Mouse (Mus musculus) kidney, embryonic 15.5 days (tissue): ENCODE data around the gene Lrrc8c. TPM values are rescaled to one million over a fixed set of nuclear protein-coding genes. Genes with fewer than 3 reads are reported as not detected.
A peak's percentile ranks its signal among the peaks of the same experiment; 100 is the strongest.

Experiments used
- ATAC-seq: fragments of 200-750 bp; cut with Nextera tagmentation; replicated peaks from 2 replicates; pipeline ENCODE4 v1.8.0; 2017; ENCODE audit warnings: moderate TSS enrichment; ENCODE audit not compliant: low FRiP score
- H3K27ac ChIP-seq: fragments of 300-500 bp; sonication (generic); 2 replicates; pipeline ENCODE4 v1.5.1; 2015; ENCODE audit warnings: mild to moderate bottlenecking, inconsistent platforms
- H3K27me3 ChIP-seq: fragments of 300-500 bp; sonication (generic); 2 replicates; pipeline ENCODE4 v1.6.1; 2015; ENCODE audit warnings: inconsistent platforms
- H3K36me3 ChIP-seq: fragments of 300-500 bp; sonication (generic); 2 replicates; pipeline ENCODE4 v1.6.1; 2015; ENCODE audit warnings: inconsistent platforms
- H3K4me1 ChIP-seq: fragments of 300-500 bp; sonication (generic); 2 replicates; pipeline ENCODE4 v1.6.1; 2015; ENCODE audit warnings: inconsistent platforms
- H3K4me2 ChIP-seq: fragments of 300-500 bp; sonication (generic); 2 replicates; pipeline ENCODE4 v1.6.1; 2015; ENCODE audit warnings: moderate library complexity, mild to moderate bottlenecking, inconsistent platforms
- H3K4me3 ChIP-seq: fragments of 300-500 bp; sonication (generic); replicated peaks from 2 replicates; pipeline ENCODE4 v1.5.1; 2015; ENCODE audit warnings: mild to moderate bottlenecking, inconsistent platforms
- H3K9ac ChIP-seq: fragments of 300-500 bp; sonication (generic); 2 replicates; pipeline ENCODE4 v1.6.1; 2015; ENCODE audit warnings: mild to moderate bottlenecking, inconsistent platforms
- H3K9me3 ChIP-seq: fragments of 300-500 bp; sonication (generic); replicated peaks from 2 replicates; pipeline ENCODE4 v1.6.1; 2016; ENCODE audit warnings: inconsistent platforms
- WGBS: fragments of 180-500 bp; shearing (Covaris S2); methylation state at CpG from one replicate; pipeline ENCODE4 v1.1.7; 2015; ENCODE audit warnings: mixed read lengths; 5-methylcytosine and 5-hydroxymethylcytosine counted together
- polyA plus RNA-seq: library from polyadenylated mRNA; unstranded; fragments of >200 nt; fragmentation: Nextera tagmentation; extraction: Ambion mirVana; gene quantifications from 2 replicates; pipeline ENCODE4 v1.2.1, GENCODE M21; 2015

Gene Lrrc8c
- polyA plus RNA-seq, 1 experiment from 2014 or later, result 18.4 TPM

- peak; percentile 86; the same call in 1 of the 2 replicates for ATAC-seq
- H3K9me3 ChIP-seq, result no peaks in the 10 kb centered on the region
- H3K27me3 ChIP-seq, result no peaks in the 10 kb centered on the region
- H3K4me1 ChIP-seq, result no peaks in the 10 kb centered on the region; the same call in 1 of the 2 replicates
- no peak overlapping the region for H3K4me2 ChIP-seq
- H3K36me3 ChIP-seq, result no peaks in the 10 kb centered on the region
- 85% methylated on average over 4 of the region's 4 CpGs for WGBS
- H3K9ac ChIP-seq, result no peak overlapping the region
- H3K27ac ChIP-seq, result no peak overlapping the region
- no peak overlapping the region for H3K4me3 ChIP-seq
Measured at GRCm38 (mm10) chr5:105565824-105566223, 46.6 kb downstream of the Lrrc8c start.

DNA sequence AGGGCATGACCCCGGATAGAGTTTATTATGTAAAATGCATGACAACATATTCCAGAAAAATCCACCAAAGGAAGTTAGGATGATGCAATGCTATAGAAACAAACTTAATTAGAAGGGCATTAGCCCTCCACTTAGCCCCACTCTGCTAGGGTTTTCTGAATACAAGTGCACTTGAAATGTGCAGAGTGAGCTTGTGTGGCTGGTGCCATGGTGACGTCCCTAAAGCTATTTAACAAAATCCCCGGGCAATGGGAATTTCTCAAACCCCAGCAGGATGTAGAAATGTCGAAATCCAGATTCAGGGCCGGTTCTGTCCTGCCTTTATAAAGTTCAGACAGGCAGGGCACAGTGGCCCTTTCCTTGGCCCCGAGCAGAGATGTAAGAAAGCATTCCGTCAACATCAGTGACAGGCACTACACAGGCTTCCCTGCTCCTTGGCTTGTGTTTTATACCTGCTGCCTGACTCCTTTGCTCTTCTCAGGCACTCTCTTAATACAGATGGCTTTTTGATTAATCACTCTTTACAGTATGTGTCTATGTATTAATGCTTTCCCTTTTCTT lies 47.7 kb downstream of the Lrrc8c start:
- H3K27ac ChIP-seq, result no peak overlapping the region; the same call in 1 of the 2 replicates
- no peak overlapping the region for H3K4me2 ChIP-seq
- ATAC-seq, result no peak

GRCm38 (mm10) chr5:105568043-105568747 lies 49.0 kb downstream of the Lrrc8c start:
- no peak for ATAC-seq
- Histone ChIP-seq H3K27me3 (no peaks in the 10 kb centered on the region), H3K4me1 (peaks cover 18% of the 10 kb centered on the region), H3K4me3 (no peak overlapping the region), H3K27ac (no peak overlapping the region), H3K36me3 (no peaks in the 10 kb centered on the region), H3K4me2 (no peak overlapping the region), H3K9me3 (no peaks in the 10 kb centered on the region), H3K9ac (no peak overlapping the region)
- 66% methylated on average over 6 of the region's 6 CpGs for WGBS

More for the DNA sequence above, 47.7 kb downstream of the Lrrc8c start:
- Histone ChIP-seq H3K4me1 (peaks cover 8% of the 10 kb centered on the region), H3K36me3 (no peaks in the 10 kb centered on the region), H3K9ac (no peak overlapping the region), H3K9me3 (no peaks in the 10 kb centered on the region), H3K27me3 (no peaks in the 10 kb centered on the region), H3K4me3 (no peak overlapping the region)
- WGBS, result 63% methylated on average over 7 of the region's 7 CpGs

- ATAC-seq, result no peak
- no peak overlapping the region for H3K27ac ChIP-seq
Measured at GRCm38 (mm10) chr5:105569168-105569567, 50.0 kb downstream of the Lrrc8c start.

DNA sequence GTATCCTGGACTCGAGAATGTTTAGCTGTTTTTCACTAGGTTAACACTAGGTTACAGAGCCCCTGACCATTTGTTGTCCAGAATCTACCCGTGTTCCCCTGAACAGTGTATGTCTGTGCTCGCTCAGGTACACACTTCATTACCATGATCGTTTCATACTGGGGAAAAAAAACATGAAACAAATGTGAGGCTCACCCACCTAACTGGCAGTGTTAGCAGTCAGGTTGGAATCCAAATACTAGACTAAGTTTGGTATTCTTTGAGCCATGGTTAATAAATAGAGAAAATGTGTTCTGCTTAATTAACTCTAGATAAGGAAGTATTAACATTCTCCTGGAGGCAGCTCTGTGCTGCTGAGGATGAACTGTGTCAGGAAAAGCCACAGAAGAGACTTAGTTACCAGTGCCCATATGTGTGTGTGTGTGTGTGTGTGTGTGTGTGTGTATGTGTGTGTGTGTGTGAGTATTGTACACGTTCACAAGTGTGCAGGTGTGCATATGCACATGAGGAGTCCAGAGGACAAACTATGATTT lies 53.0 kb downstream of the Lrrc8c start:
- Histone ChIP-seq H3K27me3 (no peaks in the 10 kb centered on the region), H3K4me1 (peaks cover 26% of the 10 kb centered on the region), H3K4me2 (no peak overlapping the region), H3K9me3 (no peaks in the 10 kb centered on the region), H3K36me3 (no peaks in the 10 kb centered on the region), H3K4me3 (no peak overlapping the region), H3K27ac (peak overlapping the region; percentile 64; the same call in 1 of the 2 replicates), H3K9ac (no peak overlapping the region)
- WGBS, result 46% methylated on average over 5 of the region's 5 CpGs
- peak; percentile 53 for ATAC-seq

More at GRCm38 (mm10) chr5:105569168-105569567, 50.0 kb downstream of the Lrrc8c start:
- Histone ChIP-seq H3K27me3 (no peaks in the 10 kb centered on the region), H3K9me3 (no peaks in the 10 kb centered on the region), H3K4me2 (no peak overlapping the region), H3K9ac (no peak overlapping the region), H3K4me1 (peaks cover 21% of the 10 kb centered on the region), H3K36me3 (no peaks in the 10 kb centered on the region), H3K4me3 (no peak overlapping the region)
- 84% methylated on average over 2 of the region's 2 CpGs for WGBS

DNA sequence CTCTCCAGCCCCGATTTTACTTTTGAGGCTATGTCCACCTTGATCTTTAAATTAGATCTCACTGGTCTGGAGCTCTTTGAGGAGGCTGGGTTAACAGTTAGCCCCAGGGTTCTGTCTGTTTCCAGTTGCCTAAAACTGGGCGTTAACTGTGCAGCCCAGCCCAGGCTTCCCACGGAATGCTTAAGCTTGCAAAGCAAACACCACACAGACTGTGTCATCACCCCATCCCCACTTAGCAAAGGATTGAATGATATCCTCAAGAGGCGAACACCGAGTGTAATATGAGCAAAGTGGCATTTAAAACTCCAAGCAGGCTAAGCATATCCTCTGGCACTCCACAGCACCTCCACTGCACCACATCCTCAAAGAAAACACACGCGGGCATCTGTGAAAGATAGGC lies 53.7 kb downstream of the Lrrc8c start:
- ATAC-seq, result no peak
- WGBS, result 46% methylated on average over 7 of the region's 7 CpGs

DNA sequence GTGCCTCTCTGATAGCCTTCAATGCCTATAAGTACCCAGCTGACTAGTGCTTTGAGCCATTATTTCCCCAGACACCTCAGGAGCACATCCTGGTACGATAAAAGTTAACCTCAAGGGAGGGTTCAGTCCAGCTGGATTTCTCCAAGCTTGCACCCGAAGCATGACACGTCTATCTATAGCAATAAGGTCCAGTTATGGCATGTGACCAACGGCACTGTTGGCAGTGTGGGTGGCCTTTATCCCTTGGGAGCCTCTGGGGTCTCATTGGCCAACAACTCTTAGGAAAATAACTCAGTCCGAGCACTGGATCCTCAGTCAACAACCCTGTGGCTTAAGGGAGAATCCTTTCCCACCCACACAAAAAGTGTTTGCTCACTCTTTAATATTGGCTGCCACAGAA lies 55.6 kb downstream of the Lrrc8c start:
- WGBS, result 93% methylated on average over 5 of the region's 5 CpGs
- no peak for ATAC-seq
- Histone ChIP-seq H3K27ac (no peak overlapping the region), H3K4me1 (peaks cover 26% of the 10 kb centered on the region), H3K36me3 (no peaks in the 10 kb centered on the region), H3K4me2 (no peak overlapping the region), H3K27me3 (no peaks in the 10 kb centered on the region), H3K9ac (no peak overlapping the region), H3K4me3 (no peak overlapping the region), H3K9me3 (no peaks in the 10 kb centered on the region)

More for the DNA sequence above, 53.7 kb downstream of the Lrrc8c start:
- Histone ChIP-seq H3K4me2 (no peak overlapping the region), H3K36me3 (no peaks in the 10 kb centered on the region), H3K4me3 (no peak overlapping the region), H3K9ac (no peak overlapping the region), H3K27me3 (no peaks in the 10 kb centered on the region), H3K9me3 (no peaks in the 10 kb centered on the region), H3K4me1 (peaks cover 26% of the 10 kb centered on the region), H3K27ac (no peak overlapping the region)

- no peak overlapping the region for H3K4me2 ChIP-seq
- no peaks in the 10 kb centered on the region for H3K36me3 ChIP-seq
- no peaks in the 10 kb centered on the region for H3K27me3 ChIP-seq
- no peak overlapping the region for H3K9ac ChIP-seq
- WGBS, result 69% methylated on average over 6 of the region's 6 CpGs
- ATAC-seq, result peak; percentile 53; the same call in 1 of the 2 replicates
- no peak overlapping the region for H3K4me3 ChIP-seq
- peaks cover 28% of the 10 kb centered on the region for H3K4me1 ChIP-seq
- H3K9me3 ChIP-seq, result no peaks in the 10 kb centered on the region
- no peak overlapping the region for H3K27ac ChIP-seq
Measured at GRCm38 (mm10) chr5:105575839-105576238, 56.7 kb downstream of the Lrrc8c start.

- Histone ChIP-seq H3K4me3 (no peak overlapping the region), H3K4me1 (peaks cover 14% of the 10 kb centered on the region), H3K4me2 (no peak overlapping the region), H3K9me3 (no peaks in the 10 kb centered on the region), H3K27ac (peak overlapping the region; percentile 54; the same call in 1 of the 2 replicates), H3K36me3 (no peaks in the 10 kb centered on the region), H3K9ac (no peak overlapping the region), H3K27me3 (no peaks in the 10 kb centered on the region)
- 55% methylated on average over 10 of the region's 10 CpGs for WGBS
- no peak for ATAC-seq
Measured at GRCm38 (mm10) chr5:105580909-105581308, 61.7 kb downstream of the Lrrc8c start.

- Histone ChIP-seq H3K4me2 (no peak overlapping the region), H3K9ac (no peak overlapping the region), H3K36me3 (no peaks in the 10 kb centered on the region), H3K27me3 (no peaks in the 10 kb centered on the region), H3K9me3 (no peaks in the 10 kb centered on the region), H3K27ac (peak overlapping the region; percentile 76), H3K4me1 (peaks cover 18% of the 10 kb centered on the region), H3K4me3 (no peak overlapping the region)
- 75% methylated on average over 4 of the region's 4 CpGs for WGBS
- no peak for ATAC-seq
Measured at GRCm38 (mm10) chr5:105585929-105586328, 66.7 kb downstream of the Lrrc8c start.

DNA sequence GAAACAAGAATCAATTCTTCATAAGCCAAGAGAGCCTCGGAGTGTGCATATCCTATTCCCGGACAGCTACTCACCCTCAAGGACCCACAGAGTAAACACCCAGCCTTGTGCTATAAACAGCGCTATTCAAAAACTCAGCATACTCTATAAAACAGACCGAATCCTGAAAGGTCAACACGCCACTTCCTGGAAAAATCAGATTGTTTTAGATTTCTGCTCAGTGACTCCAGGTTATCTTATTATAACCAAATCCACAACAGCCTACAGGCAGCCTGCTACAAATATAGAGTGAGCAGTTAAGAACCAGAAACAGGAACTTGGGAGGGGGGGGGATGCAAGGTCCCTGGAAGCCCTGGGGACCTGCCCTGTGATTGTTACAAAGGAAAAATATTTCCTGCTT lies 67.5 kb downstream of the Lrrc8c start:
- H3K4me2 ChIP-seq, result no peak overlapping the region
- H3K36me3 ChIP-seq, result no peaks in the 10 kb centered on the region
- WGBS, result 47% methylated on average over 5 of the region's 5 CpGs
- peak; percentile 75; the same call in 1 of the 2 replicates for ATAC-seq
- H3K27ac ChIP-seq, result peak overlapping the region; percentile 76
- H3K4me3 ChIP-seq, result no peak overlapping the region
- H3K4me1 ChIP-seq, result peaks cover 17% of the 10 kb centered on the region
- no peaks in the 10 kb centered on the region for H3K9me3 ChIP-seq
- H3K9ac ChIP-seq, result no peak overlapping the region
- H3K27me3 ChIP-seq, result no peaks in the 10 kb centered on the region

DNA sequence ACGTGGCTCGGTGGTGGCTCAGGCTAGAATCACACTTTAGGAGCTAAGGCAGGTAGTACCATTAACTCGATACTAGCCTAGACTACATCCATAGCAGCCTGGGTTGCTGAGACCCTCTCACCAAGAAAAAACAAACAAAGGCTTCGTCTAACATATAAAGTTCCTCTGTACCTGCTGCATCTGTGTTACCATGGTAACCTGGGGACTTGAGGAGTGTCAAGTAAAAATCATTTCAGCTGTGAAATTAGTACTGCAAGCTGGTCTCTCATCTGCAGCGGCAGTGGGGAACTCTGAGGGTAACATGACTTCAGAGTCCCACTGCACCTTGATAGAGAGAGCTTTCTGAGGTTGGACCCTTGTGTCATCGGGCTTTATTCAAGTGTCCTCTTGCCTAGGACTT lies 68.3 kb downstream of the Lrrc8c start:
- Histone ChIP-seq H3K4me3 (no peak overlapping the region), H3K9me3 (no peaks in the 10 kb centered on the region), H3K27ac (peak overlapping the region; percentile 76), H3K36me3 (no peaks in the 10 kb centered on the region), H3K4me2 (no peak overlapping the region), H3K4me1 (peaks cover 17% of the 10 kb centered on the region), H3K9ac (no peak overlapping the region), H3K27me3 (no peaks in the 10 kb centered on the region)
- 64% methylated on average over 6 of the region's 6 CpGs for WGBS
- no peak for ATAC-seq
